Mouse (Mus musculus) kidney, postnatal 10 days (tissue): ENCODE data around the gene Col13a1.

Experiments used
- DNase-seq: peaks from one replicate; pipeline ENCODE4 v3.0.0; 2021; ENCODE audit warnings: mixed read lengths

The Col13a1 gene

DNA sequence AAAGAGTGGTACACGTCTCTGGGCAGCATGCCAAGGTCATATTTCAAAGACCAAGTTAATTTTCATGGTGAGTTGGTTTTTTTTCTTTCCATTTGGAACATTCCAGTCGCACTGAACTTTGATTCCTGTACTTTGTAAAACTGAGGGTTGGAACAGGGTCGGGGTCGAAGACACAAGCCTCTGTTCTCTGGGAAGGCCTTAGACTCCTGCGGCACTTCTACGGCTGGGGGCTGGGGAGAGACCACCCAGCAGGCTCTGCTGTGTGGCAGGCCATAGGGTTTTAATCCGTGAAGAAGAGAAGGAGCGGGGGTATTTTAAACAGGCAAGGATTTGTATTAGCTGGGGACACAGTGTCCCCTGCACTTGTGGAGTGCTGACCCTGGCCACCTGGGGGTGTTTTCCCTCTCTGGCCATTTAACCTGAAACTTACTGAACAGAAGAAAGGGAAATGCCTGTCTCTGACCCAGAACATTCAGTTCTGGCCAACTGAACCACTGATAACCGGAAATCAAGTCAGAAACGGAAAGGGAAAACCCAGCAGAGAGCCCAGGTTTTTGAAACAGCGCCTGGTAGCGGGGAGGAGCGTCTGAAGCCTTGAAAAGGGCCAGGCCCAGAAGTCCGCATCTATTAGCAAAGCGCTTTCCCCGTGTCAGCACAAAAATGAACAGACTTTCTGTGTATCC is 152.0 kb downstream of the Col13a1 start:
- DNase-seq = peak; percentile 73

DNA sequence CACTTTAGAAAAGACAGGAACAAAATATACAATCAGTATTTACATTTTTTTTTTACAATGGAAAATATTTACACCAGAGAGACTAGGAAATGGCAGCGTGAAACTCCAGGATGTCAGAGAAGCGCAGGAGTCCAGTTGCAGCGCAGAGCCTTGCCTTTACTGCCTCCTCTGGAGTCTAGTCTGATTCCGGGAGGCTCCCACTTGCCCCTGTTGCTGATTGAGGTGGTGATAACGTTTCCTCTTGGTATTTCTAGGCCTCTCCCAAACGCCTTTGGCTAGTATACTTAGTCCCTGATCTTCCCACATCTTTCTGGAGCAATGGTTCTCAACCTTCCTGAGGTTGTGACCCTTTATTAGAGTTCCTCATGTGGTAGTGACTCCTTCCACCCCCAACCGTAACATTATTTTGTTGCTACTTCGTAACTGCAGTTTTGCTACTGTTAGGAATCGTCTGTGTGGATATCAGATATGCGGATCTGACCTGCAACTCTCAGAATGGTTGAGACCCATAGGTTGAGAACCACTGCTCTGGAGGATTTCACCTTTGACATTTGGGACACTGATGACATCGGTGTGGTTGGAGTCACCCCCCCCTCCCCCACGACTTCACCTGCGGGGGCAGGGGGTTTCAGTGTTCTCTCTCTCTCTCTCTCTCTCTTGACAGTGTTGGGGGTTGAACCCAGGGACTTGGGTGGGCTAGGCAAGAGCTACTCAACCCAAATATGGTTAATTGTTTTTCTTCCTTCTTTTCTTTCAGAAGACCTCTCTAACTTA is 152.7 kb downstream of the Col13a1 start:
- no peak for DNase-seq

DNA sequence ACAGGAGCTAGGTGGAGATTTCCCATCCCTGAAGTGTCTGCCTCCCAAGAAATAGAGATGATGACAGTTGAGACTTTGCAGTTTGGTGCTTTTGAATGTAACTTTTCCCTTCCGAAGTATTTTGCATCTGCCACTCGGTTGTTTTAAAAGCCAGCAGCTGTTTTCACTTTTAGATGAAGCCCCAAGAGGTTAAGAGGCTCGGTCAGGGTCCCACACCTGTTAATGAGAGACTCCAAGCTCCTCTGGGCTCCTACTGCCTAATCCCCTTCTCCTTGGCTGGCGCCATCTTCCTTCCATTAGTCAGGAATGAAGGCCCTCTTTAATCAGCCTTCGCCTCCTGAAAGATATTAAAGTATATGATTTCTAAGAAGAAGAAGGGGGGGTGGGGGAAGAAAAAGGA is 153.4 kb downstream of the Col13a1 start:
- no peak for DNase-seq

DNA sequence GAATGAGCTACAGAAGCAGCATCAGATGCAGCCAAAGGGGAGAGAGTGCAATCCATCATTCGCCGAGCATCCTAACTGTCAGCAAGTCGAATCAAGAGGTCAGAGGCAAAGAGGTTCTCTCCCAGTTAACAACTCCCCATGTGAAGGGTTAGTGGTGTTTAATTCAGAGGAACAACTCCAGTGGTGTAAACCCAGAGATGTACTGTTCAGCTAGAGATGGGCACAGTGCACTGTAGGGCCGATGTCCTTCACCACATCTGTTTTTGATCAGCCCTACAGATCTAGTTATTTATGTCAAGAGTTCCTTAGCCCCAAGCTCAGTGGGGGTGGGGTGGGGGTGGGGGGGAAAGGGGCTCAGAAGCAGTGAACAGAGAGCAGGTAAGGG is 155.2 kb downstream of the Col13a1 start:
- DNase-seq = no peak

DNA sequence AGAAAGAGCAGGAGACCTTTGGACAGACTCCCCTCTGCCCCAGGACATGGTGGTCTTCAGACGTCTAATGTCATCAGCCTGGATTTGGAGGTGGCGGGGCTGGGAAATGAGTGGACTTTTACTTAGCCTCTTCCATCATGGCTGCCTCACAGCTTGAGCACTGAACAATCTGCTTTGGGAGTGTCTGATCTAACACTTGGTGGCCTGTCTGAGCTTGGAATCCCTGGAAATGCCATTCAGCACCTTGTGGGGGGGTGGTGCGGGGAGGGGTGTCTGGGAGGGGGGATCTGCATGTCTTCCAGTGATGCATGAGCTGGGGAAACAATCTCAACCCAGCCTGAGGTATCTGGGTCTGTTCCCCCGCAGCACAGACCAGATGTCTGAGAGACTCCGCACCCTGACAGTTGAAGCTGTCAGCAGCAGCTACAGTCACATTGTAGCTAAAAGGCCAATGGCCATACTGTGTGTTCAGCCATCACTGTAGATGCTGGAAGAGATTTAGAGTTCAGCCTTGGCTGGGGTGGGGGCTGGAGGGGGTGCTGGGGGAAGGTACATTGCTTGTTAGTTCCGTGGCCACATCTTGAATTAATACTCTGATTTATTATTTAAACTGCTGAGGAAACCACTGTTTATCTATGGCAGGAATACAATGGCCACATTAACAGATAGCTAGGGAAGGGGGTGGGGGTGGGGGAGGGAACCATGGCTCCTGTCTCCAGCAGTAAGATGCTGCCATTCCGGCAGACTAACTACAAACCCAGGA is 155.8 kb downstream of the Col13a1 start:
- no peak for DNase-seq

DNA sequence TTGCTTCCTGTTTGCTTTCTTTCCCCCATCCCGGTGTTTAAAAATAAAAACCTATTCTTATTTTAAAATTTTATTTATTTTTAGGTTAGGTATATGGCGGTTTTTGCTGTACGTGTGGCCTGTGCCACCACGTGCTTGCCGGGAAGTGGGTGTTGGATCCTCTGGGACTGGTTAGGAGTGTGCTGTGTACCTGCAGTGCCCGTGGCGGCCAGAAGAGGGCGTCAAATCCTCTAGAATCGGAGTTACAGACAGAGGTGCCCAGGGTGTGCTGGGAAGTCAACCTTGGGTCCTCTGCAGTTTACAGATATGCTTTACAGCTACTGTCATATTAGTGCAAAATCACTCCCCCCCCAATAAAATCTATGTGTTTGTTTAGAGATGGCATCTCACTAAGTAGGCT is 158.9 kb downstream of the Col13a1 start:
- DNase-seq = no peak

DNA sequence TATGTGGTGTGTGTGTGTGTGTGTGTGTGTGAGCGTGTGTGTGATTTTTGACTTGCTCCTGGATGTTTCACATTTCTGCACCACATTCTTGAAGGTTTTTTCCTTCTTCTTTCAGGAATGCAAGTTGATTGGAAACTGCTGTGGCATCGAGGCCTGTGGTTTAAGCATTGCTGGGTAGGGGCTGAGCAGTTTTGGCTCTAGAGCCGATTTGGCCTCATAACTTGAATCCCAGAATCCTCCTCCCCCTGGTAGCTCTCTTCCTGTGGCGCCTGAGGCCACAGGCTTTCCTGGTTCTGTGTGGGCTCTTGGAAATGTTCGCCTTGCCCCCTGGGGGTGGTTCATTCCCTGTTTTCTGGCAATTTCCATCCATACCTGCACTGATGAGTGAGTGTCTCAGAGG is 166.9 kb downstream of the Col13a1 start:
- no peak for DNase-seq

DNA sequence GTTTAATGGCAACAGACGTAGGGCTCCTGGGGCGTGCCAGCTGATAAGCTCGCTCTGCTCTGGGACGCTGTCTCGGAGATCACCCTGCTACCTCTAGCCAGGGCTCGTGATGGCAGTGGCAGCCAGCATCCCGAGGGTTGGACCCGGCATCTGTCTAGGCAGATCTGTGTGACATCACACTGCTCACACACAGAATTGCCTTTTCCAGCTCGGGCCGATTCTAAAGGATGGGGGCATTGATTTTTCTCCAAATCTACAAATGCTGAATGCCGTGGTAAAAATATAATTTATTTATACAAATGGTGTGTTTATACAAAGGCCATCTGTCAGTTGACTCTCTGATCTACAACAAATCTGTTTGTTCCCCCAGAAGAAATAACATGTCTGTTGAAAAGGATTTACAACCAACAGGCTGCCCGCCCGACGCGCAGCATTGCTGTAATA is 180.8 kb downstream of the Col13a1 start:
- DNase-seq = no peak

DNA sequence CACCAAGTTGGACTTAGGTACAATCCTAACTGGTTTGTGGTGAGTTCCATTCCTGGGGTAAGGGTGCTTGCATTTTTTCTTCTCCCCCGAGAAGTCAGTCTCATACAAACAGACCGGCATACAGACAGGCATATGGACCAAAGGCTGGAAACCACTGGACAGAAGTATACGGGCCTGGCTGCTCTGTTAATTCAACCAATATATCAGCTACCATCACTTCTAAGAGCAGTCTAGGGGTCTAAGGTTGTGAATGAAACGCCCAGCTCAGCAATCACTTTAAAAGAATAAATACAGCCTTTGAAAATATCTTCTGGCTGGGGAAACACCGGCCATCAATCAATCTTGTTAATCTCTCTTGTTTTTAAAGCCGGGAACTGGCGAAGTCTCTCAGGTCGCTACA is 183.4 kb downstream of the Col13a1 start:
- DNase-seq = no peak

DNA sequence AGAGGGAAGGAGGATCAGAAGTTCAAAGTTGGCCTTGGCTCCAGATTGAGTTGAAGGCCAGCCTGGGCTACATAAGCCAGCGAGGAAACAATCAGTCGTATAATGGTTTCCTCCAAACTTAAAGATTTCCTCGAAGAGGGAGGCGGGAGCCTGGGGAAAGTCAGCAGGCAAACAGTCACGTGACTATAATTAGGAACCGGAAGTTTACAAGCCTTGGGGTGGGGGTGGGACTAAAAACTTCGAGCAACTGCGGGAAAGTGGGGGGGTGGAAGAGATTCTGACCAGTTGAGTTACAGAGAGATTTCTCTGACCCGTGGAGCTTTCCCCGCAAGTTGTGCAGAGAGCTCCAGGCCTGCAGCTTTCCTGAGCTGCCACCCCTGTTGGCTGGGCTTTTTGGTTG is 183.9 kb downstream of the Col13a1 start:
- no peak for DNase-seq

DNA sequence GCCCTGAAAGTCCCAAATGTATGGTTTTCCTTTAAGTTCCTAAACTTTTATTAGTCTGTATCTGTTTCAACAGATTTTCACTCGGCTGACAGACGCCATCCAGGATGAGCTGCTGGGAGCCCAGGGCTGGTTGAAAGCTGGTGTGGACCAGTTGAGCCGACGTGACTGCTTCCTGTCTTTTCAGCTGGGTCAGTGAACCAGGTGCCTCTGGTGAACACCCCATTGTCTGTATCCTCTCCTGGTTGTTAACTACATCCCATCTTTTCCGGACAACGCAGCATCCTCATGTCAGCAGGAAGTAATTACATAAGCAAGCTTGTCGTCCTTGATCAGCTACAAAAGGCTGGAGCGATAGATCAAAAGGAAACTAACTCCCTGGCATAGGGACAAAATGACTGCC is 185.9 kb downstream of the Col13a1 start:
- no peak for DNase-seq

DNA sequence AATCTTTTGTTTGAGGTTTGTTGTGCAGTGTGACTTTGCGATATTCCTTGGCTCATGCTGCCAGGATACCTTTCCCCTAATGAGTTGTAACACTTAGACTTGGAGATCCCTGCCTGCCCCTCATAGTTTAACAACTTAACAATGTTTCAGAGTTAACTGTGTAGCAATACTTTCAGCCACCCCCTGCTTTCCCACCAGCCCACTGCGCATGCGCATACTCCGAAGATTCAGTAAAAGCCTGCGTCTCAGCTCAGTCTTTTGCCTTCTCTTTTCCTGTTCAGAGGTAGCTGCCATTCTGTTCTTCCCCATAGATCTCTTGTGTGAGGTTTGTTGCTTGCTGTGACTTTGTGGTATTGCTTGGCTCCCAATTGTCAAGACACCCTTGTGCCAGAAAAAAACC is 190.4 kb downstream of the Col13a1 start:
- DNase-seq = no peak
